Mouse (Mus musculus): ENCODE measurements around the gene Gtf3c1.

Gene Gtf3c1

GRCm38 (mm10) chr7:125620077-125620476 is 87.5 kb downstream of the Gtf3c1 start:
- peak; percentile 45 for DNase-seq (ENCODE audit: low read depth, low spot score)

- DNase-seq (ENCODE audit: low read depth, low spot score), result no peak
These were observed 89.6 kb downstream of the Gtf3c1 start for GRCm38 (mm10) chr7:125618016-125618415.

- DNase-seq (ENCODE audit: low read depth, low spot score), result no peak
These were observed 92.1 kb downstream of the Gtf3c1 start for GRCm38 (mm10) chr7:125615453-125615852.

- DNase-seq (ENCODE audit: low read depth, low spot score), result no peak
These were observed 94.0 kb downstream of the Gtf3c1 start for GRCm38 (mm10) chr7:125613579-125613978.

- no peak for DNase-seq (ENCODE audit: low read depth, low spot score)
These were observed 99.3 kb downstream of the Gtf3c1 start for GRCm38 (mm10) chr7:125608183-125608688.

GRCm38 (mm10) chr7:125607384-125608182 is 100.0 kb downstream of the Gtf3c1 start:
- peak; percentile 78 for DNase-seq (ENCODE audit: low read depth, low spot score)

- DNase-seq (ENCODE audit: low read depth, low spot score), result no peak
These were observed 101.1 kb downstream of the Gtf3c1 start for GRCm38 (mm10) chr7:125606265-125607164.

GRCm38 (mm10) chr7:125605725-125606139 is 101.8 kb downstream of the Gtf3c1 start:
- peak; percentile 87 for DNase-seq (ENCODE audit: low read depth, low spot score)

GRCm38 (mm10) chr7:125604362-125605319 is 102.9 kb downstream of the Gtf3c1 start:
- no peak for DNase-seq (ENCODE audit: low read depth, low spot score)

- peak; percentile 80 for DNase-seq (ENCODE audit: low read depth, low spot score)
These were observed 104.4 kb downstream of the Gtf3c1 start, which contains the start of gene Il21r for GRCm38 (mm10) chr7:125603185-125603631. TSS of gene Il21r (plus strand) at chr7:125603429.

- no peak for DNase-seq (ENCODE audit: low read depth, low spot score)
These were observed 105.6 kb downstream of the Gtf3c1 start for GRCm38 (mm10) chr7:125601821-125602448.

- DNase-seq (ENCODE audit: low read depth, low spot score), result no peak
These were observed 106.3 kb downstream of the Gtf3c1 start for GRCm38 (mm10) chr7:125601280-125601670.

- no peak for DNase-seq (ENCODE audit: low read depth, low spot score)
These were observed 106.8 kb downstream of the Gtf3c1 start for GRCm38 (mm10) chr7:125600612-125601279.

- DNase-seq (ENCODE audit: low read depth, low spot score), result no peak
These were observed 107.4 kb downstream of the Gtf3c1 start for GRCm38 (mm10) chr7:125600136-125600535.

- DNase-seq (ENCODE audit: low read depth, low spot score), result no peak
These were observed 108.1 kb downstream of the Gtf3c1 start for GRCm38 (mm10) chr7:125599373-125599973.

- no peak for DNase-seq (ENCODE audit: low read depth, low spot score)
These were observed 109.8 kb downstream of the Gtf3c1 start for GRCm38 (mm10) chr7:125597516-125598347.

GRCm38 (mm10) chr7:125597083-125597482 is 110.5 kb downstream of the Gtf3c1 start:
- DNase-seq (ENCODE audit: low read depth, low spot score), result peak; percentile 64

GRCm38 (mm10) chr7:125596406-125596805 is 111.2 kb downstream of the Gtf3c1 start:
- no peak for DNase-seq (ENCODE audit: low read depth, low spot score)

- peak; percentile 79 for DNase-seq (ENCODE audit: low read depth, low spot score)
These were observed 113.7 kb downstream of the Gtf3c1 start for GRCm38 (mm10) chr7:125593831-125594230.

All from CD4-positive, CD25-positive, alpha-beta regulatory T cell, adult 2 months (primary cell).